Mouse (Mus musculus): Measurements from ENCODE around the gene 1700023F06Rik. TPM values are rescaled to one million over a fixed set of nuclear protein-coding genes. Genes with fewer than 3 reads are reported as not detected.

The 1700023F06Rik gene
- polyA plus RNA-seq, 1 experiment: 9.4 TPM

DNA sequence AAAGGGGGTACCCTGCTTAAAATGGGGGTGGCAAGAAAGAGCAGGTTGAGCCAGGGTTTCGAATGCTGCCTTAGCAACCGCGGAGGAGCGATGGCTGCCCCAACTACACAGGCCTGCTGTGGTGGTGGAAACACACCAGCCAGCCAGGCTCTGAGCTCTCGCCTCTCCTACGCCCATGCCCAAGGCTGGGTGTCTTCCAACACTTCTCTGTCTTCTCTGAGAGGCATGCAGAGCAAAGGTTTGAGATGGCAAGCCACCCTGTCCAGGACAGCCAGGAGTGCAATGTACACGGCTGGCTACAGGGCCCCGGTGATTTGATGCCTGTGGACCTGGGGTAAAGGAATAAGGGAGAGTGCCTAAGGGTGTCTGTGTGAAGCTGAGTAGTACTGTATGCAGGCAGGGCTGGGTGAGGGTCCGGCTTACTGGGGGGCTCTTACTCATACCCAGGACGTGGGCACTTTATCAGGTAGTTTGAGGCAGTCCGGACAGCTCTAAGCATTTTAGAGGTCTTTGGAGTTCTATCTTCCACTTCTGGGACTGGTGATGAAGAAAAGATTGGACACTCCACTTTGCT is 34.5 kb downstream of the 1700023F06Rik start:
- TF ChIP-seq CTCF (IDR thresholded peaks at IDR 0.05; ENCODE audit: borderline replicate concordance, insufficient read depth, low read depth, low read length): no peak
- TF ChIP-seq POLR2A (IDR thresholded peaks at IDR 0.05; ENCODE audit: borderline replicate concordance, insufficient read depth, low read length): no peak
- Histone ChIP-seq H3K4me1 (ENCODE audit: control insufficient read depth, insufficient read depth, low read length) (peaks cover 19% of the 10 kb centered on the region), H3K27me3 (ENCODE audit: control insufficient read depth, insufficient read depth, low read length) (no peaks in the 10 kb centered on the region), H3K4me3 (replicated peaks; ENCODE audit: insufficient read depth, low read depth, low read length) (no peak overlapping the region), H3K27ac (ENCODE audit: insufficient read depth, low read length) (no peak overlapping the region)
- 88% methylated on average over 11 of the region's 11 CpGs for WGBS
- DNase-seq: no peak

DNA sequence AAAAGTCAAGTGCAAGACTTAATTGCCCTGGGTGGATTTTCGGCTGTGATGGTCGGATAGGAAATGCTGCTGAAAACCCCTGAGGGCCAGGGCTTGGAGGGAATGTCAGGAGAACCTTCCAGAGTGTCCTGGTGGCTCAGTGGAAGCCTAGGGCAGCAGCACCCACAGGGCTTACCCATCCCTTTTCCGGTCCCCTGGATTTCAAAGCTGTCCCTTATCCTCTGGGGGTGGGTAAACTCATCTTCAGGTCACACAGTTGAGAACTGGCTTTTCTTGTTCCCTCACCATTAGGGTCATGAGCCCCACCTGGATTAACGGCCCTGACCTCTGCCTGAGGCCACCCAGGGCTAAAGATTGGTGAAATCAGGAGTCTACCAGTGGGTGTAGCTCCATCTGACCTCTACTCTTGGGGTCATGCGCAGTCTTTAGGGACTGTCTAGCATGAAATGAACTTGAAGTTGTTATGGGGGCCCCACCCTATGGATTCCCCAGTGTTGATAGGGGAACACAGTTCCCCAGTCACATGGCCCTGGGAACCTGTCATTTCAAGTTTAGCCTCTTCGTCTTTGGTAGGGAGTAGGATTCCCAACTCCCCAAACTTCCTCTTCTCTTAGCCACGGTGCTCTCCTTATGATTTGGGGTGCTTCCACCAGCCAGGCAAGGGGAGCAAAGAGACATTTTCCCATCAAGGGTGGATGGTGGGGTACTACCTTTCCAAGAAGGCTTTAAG is 35.2 kb downstream of the 1700023F06Rik start:
- Histone ChIP-seq H3K4me3 (replicated peaks; ENCODE audit: insufficient read depth, low read depth, low read length) (no peak overlapping the region), H3K4me1 (ENCODE audit: control insufficient read depth, insufficient read depth, low read length) (peaks cover 19% of the 10 kb centered on the region), H3K27me3 (ENCODE audit: control insufficient read depth, insufficient read depth, low read length) (no peaks in the 10 kb centered on the region), H3K27ac (ENCODE audit: insufficient read depth, low read length) (no peak overlapping the region)
- 87% methylated on average over 7 of the region's 7 CpGs for WGBS
- no peak for DNase-seq
- TF ChIP-seq CTCF (IDR thresholded peaks at IDR 0.05; ENCODE audit: borderline replicate concordance, insufficient read depth, low read depth, low read length) (no peak), POLR2A (IDR thresholded peaks at IDR 0.05; ENCODE audit: borderline replicate concordance, insufficient read depth, low read length) (no peak)

DNA sequence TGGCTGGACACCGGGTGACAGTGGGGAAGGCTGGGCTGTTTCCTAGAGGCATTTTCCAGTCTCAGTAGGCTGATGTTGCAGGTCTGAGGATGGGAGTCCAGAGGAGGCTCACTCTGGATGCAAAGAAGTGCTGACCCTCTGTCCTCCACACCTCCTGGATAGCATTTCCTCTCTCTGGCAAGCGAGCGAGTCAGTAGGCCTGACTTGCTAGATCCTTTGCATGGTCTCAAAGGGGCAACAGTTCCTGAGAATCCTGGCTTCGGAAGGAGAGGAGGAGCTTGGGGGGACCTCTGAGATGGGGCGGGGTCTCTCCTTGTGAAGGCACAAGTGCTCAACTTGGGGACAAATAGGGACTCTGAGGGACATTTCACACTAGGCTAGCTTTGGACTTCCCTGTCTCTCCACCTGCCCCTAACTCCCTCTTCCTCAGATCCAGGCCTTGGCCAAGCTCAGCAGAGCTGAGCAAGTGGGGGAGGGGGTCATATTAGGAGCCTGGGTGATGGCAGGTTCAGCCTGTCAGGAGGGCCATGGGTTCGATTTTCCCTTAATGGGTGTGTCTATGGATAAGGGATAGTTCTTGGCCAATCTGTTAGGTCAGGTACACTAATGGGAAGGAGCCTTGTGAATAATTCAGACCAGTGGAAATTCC is 35.8 kb downstream of the 1700023F06Rik start:
- DNase-seq: peak in 1 of 2 experiments; percentile 31
- TF ChIP-seq CTCF (IDR thresholded peaks at IDR 0.05; ENCODE audit: borderline replicate concordance, insufficient read depth, low read depth, low read length) (no peak), POLR2A (IDR thresholded peaks at IDR 0.05; ENCODE audit: borderline replicate concordance, insufficient read depth, low read length) (no peak)
- peaks cover 19% of the 10 kb centered on the region for H3K4me1 ChIP-seq (ENCODE audit: control insufficient read depth, insufficient read depth, low read length)
- no peaks in the 10 kb centered on the region for H3K27me3 ChIP-seq (ENCODE audit: control insufficient read depth, insufficient read depth, low read length)
- 72% methylated on average over 6 of the region's 6 CpGs for WGBS
- no peak overlapping the region for H3K27ac ChIP-seq (ENCODE audit: insufficient read depth, low read length)
- H3K4me3 ChIP-seq (replicated peaks; ENCODE audit: insufficient read depth, low read depth, low read length): peak overlapping the region; percentile 71

DNA sequence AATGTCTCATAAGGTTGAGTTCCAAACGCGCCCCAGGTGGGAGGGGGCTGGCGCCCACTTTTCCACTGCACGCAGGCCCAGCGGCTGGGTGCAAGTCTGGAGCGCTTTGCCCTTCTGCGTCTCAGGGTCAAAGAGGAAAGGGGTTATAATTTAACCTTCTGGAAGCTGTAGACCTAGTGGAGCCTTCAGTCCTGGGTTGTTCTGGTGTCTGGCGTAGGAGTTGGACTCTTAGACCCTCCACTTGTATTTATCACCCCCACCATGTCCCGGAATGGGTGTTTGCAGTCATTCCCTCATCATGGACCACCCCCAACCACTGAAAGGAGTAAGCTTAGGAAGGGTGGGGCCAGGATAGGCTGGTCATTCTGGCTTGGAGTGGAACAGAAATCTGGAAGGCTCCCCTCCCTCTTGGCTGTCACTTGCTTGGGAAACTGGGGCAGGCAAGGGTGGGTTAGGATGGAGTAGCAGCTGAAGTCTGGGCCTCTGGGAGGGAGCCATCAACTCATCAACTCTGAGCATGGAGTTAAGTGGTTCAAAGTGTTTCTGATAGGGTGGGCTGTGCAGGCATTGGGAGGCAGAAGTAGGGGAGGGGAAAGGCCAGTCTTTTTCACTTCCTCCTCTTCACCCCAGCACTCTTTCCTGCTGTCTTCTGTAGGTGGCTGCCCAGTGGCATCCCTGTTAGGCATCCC is 36.5 kb downstream of the 1700023F06Rik start:
- Histone ChIP-seq H3K4me3 (replicated peaks; ENCODE audit: insufficient read depth, low read depth, low read length) (peak overlapping the region; percentile 71), H3K4me1 (ENCODE audit: control insufficient read depth, insufficient read depth, low read length) (peaks cover 19% of the 10 kb centered on the region), H3K27me3 (ENCODE audit: control insufficient read depth, insufficient read depth, low read length) (no peaks in the 10 kb centered on the region), H3K27ac (ENCODE audit: insufficient read depth, low read length) (0 out of 2 replicates have a peak overlapping the region, but pooled peaks have one; percentile 37)
- DNase-seq: peak in 1 of 2 experiments; percentile 34
- no peak for TF ChIP-seq CTCF (IDR thresholded peaks at IDR 0.05; ENCODE audit: borderline replicate concordance, insufficient read depth, low read depth, low read length)
- TF ChIP-seq POLR2A (IDR thresholded peaks at IDR 0.05; ENCODE audit: borderline replicate concordance, insufficient read depth, low read length): no peak
- 63% methylated on average over 9 of the region's 9 CpGs for WGBS

DNA sequence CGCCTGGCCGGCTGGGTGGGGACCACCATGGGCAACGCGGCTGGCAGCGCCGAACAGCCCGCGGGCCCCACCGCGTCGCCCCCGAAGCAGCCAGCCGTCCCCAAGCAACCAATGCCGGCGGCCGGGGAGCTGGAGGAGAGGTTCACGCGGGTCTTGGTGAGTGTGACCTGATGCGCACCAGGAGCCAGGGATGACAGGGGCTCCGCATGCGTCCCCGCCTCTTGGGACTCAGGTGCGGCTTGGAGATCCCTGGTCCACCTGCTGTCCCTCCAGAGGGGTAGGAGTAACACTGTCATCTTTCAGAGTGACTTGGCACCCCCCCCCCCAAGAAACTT is 37.1 kb downstream of the 1700023F06Rik start:
- peaks cover 19% of the 10 kb centered on the region for H3K4me1 ChIP-seq (ENCODE audit: control insufficient read depth, insufficient read depth, low read length)
- under 1% methylated on average over 23 of the region's 23 CpGs for WGBS
- TF ChIP-seq POLR2A (IDR thresholded peaks at IDR 0.05; ENCODE audit: borderline replicate concordance, insufficient read depth, low read length) (no peak), CTCF (IDR thresholded peaks at IDR 0.05; ENCODE audit: borderline replicate concordance, insufficient read depth, low read depth, low read length) (no peak)
- peak overlapping the region; percentile 43; the same call in 1 of the 2 replicates for H3K27ac ChIP-seq (ENCODE audit: insufficient read depth, low read length)
- peak overlapping the region; percentile 71 for H3K4me3 ChIP-seq (replicated peaks; ENCODE audit: insufficient read depth, low read depth, low read length)
- DNase-seq: no peak
- no peaks in the 10 kb centered on the region for H3K27me3 ChIP-seq (ENCODE audit: control insufficient read depth, insufficient read depth, low read length)

DNA sequence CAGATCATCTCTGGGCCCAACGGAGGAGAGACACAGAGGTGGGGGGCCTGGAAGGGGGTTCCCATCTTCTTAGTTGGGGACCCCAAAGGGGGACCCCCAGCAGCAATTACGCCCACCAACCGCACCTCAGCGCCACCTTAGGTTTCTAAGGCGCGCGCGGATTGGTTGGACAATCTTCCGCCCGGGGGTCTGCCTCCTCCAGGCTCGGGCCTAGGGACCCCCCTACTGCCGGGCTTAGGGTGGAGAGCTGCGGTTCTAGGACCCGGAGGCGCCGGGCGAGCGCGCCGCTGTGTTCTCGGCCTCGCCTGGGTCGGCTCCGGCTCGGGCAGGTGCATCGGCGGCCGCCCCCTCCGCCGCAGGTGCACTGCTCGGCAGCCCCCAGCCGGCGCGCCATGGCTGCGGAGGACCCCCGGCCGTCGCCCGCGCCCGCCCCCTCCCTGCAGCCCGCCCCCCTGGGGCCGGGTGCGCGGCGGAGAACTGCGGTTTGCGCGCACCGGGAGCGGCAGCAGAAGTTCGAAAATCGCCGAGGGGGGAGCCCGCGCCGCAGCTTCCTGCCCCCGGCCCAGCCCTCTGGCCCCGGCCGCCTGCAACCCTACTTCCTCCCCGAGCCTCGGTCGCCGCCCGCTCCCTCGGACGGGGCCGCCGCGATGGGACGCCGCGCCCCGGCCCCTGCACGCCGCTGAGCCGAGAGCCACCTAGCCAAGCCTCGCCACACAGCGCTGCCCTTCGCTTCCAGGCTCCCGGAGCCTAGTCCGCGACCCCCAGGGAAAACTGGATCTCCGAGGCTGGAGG is 37.7 kb downstream of the 1700023F06Rik start, which contains the start of gene Fmnl1:
Gene Fmnl1 (plus strand): TSS at position 614 of the 792 bp plus-strand sequence.
- H3K4me1 ChIP-seq (ENCODE audit: control insufficient read depth, insufficient read depth, low read length): peaks cover 19% of the 10 kb centered on the region
- H3K4me3 ChIP-seq (replicated peaks; ENCODE audit: insufficient read depth, low read depth, low read length): peak within 1 kb of the TSS; percentile 71
- peak in 1 of 2 experiments; percentile 60 for DNase-seq
- 2% methylated on average over 57 of the region's 84 CpGs for WGBS
- no peak for TF ChIP-seq POLR2A (IDR thresholded peaks at IDR 0.05; ENCODE audit: borderline replicate concordance, insufficient read depth, low read length)
- TF ChIP-seq CTCF (IDR thresholded peaks at IDR 0.05; ENCODE audit: borderline replicate concordance, insufficient read depth, low read depth, low read length): no peak
- H3K27me3 ChIP-seq (ENCODE audit: control insufficient read depth, insufficient read depth, low read length): no peaks in the 10 kb centered on the region
- H3K27ac ChIP-seq (ENCODE audit: insufficient read depth, low read length): peak within 1 kb of the TSS; percentile 49

DNA sequence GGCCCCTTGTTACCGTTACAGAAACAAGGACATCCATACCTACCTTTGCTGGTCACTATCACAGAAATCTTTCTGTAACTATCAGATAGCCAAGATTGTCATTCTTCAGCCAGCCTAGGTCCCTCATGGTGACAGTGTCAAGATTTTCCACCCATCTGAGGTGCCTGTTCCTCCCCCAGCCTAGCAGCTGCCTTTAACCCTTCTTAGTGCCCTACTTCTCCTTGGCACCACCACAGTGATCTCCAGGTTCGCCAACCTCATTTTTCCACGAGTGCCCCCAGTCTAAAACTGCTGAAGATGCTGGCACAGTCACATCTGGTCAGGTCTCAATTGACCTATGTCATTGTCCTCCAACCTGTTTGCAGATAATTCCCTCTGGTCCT is 38.3 kb downstream of the 1700023F06Rik start:
- Histone ChIP-seq H3K27me3 (ENCODE audit: control insufficient read depth, insufficient read depth, low read length) (no peaks in the 10 kb centered on the region), H3K27ac (ENCODE audit: insufficient read depth, low read length) (no peak overlapping the region), H3K4me3 (replicated peaks; ENCODE audit: insufficient read depth, low read depth, low read length) (peak overlapping the region; percentile 71), H3K4me1 (ENCODE audit: control insufficient read depth, insufficient read depth, low read length) (peaks cover 19% of the 10 kb centered on the region)
- peak in 1 of 2 experiments; percentile 37 for DNase-seq
- TF ChIP-seq POLR2A (IDR thresholded peaks at IDR 0.05; ENCODE audit: borderline replicate concordance, insufficient read depth, low read length): no peak
- no peak for TF ChIP-seq CTCF (IDR thresholded peaks at IDR 0.05; ENCODE audit: borderline replicate concordance, insufficient read depth, low read depth, low read length)
- whole genome bisulfite sequencing: 40% methylated on average over 3 of the region's 3 CpGs
